Mouse (Mus musculus): ENCODE data around the gene Stk32c.

DNA sequence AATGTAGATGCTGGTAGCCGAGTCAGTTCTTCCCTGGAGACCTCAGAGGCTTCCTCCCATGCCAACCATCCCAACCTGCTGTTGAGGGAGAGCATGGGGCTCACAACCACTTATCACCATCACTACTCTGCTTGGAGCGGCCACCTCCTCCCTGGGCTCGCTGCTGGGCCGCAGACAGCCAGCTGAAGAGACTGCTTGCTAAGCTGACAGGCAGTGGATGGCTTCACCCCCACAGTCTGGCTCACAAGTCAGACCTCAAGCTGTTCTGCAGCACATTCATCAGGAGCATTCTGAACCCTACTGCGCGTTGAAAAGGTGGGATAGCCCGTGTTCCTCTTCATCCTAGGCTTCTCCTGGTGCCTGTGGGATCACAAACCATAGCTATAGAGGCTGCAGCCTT is 54.6 kb downstream of the Stk32c start:
- no peak for TF ChIP-seq CTCF (IDR thresholded peaks at IDR 0.05; ENCODE audit: low read depth)
- no peak for TF ChIP-seq EP300 (IDR thresholded peaks at IDR 0.05; ENCODE audit: low read depth)
